Mouse (Mus musculus): Measurements from ENCODE around the gene Herc6. TPM values are rescaled to one million over a fixed set of nuclear protein-coding genes. Genes with fewer than 3 reads are reported as not detected.

Herc6 gene
- polyA plus RNA-seq, 1 experiment from 2014 or later: 3.0 TPM

- Histone ChIP-seq H3K27me3 (ENCODE audit: control insufficient read depth, insufficient read depth, low read length) (no peaks in the 10 kb centered on the region), H3K36me3 (ENCODE audit: control insufficient read depth, insufficient read depth, low read length) (no peaks in the 10 kb centered on the region), H3K4me3 (ENCODE audit: low read length) (no peak overlapping the region), H3K4me1 (ENCODE audit: control insufficient read depth, insufficient read depth, low read length) (no peaks in the 10 kb centered on the region), H3K9ac (ENCODE audit: low read depth, low read length) (no peak overlapping the region), H3K4me2 (replicated peaks; ENCODE audit: low read depth, low read length) (no peak overlapping the region), H3K9me3 (ENCODE audit: control insufficient read depth, low read length) (no peaks in the 10 kb centered on the region), H3K27ac (ENCODE audit: low read depth, low read length) (no peak overlapping the region)
- peak; percentile 69; the same call in 1 of the 2 replicates for ATAC-seq (ENCODE audit: low FRiP score, low TSS enrichment)
- 44% methylated on average over 2 of the region's 2 CpGs for WGBS
These were observed 35.0 kb downstream of the Herc6 start for GRCm38 (mm10) chr6:57615788-57616187.

GRCm38 (mm10) chr6:57639531-57639930, 58.7 kb downstream of the Herc6 start:
- ATAC-seq (ENCODE audit: low FRiP score, low TSS enrichment): no peak
- H3K9ac ChIP-seq (ENCODE audit: low read depth, low read length): no peak overlapping the region
- no peaks in the 10 kb centered on the region for H3K4me1 ChIP-seq (ENCODE audit: control insufficient read depth, insufficient read depth, low read length)
- no peak overlapping the region for H3K27ac ChIP-seq (ENCODE audit: low read depth, low read length)
- no peak overlapping the region for H3K4me2 ChIP-seq (replicated peaks; ENCODE audit: low read depth, low read length)
- no peaks in the 10 kb centered on the region for H3K27me3 ChIP-seq (ENCODE audit: control insufficient read depth, insufficient read depth, low read length)
- H3K9me3 ChIP-seq (ENCODE audit: control insufficient read depth, low read length): no peaks in the 10 kb centered on the region
- 67% methylated on average over 1 of the region's 1 CpGs for WGBS
- no peaks in the 10 kb centered on the region for H3K36me3 ChIP-seq (ENCODE audit: control insufficient read depth, insufficient read depth, low read length)
- H3K4me3 ChIP-seq (ENCODE audit: low read length): no peak overlapping the region

GRCm38 (mm10) chr6:57641789-57642188, 61.0 kb downstream of the Herc6 start:
- no peak overlapping the region for H3K27ac ChIP-seq (ENCODE audit: low read depth, low read length)
- no peak overlapping the region for H3K4me3 ChIP-seq (ENCODE audit: low read length)
- WGBS: 55% methylated on average over 4 of the region's 4 CpGs
- H3K4me1 ChIP-seq (ENCODE audit: control insufficient read depth, insufficient read depth, low read length): no peaks in the 10 kb centered on the region
- no peak overlapping the region for H3K9ac ChIP-seq (ENCODE audit: low read depth, low read length)
- H3K9me3 ChIP-seq (ENCODE audit: control insufficient read depth, low read length): no peaks in the 10 kb centered on the region
- H3K36me3 ChIP-seq (ENCODE audit: control insufficient read depth, insufficient read depth, low read length): no peaks in the 10 kb centered on the region
- H3K4me2 ChIP-seq (replicated peaks; ENCODE audit: low read depth, low read length): no peak overlapping the region
- ATAC-seq (ENCODE audit: low FRiP score, low TSS enrichment): no peak
- no peaks in the 10 kb centered on the region for H3K27me3 ChIP-seq (ENCODE audit: control insufficient read depth, insufficient read depth, low read length)

- Histone ChIP-seq H3K27me3 (ENCODE audit: control insufficient read depth, insufficient read depth, low read length) (no peaks in the 10 kb centered on the region), H3K27ac (ENCODE audit: low read depth, low read length) (no peak overlapping the region), H3K36me3 (ENCODE audit: control insufficient read depth, insufficient read depth, low read length) (no peaks in the 10 kb centered on the region), H3K4me3 (ENCODE audit: low read length) (no peak overlapping the region), H3K4me1 (ENCODE audit: control insufficient read depth, insufficient read depth, low read length) (no peaks in the 10 kb centered on the region), H3K9me3 (ENCODE audit: control insufficient read depth, low read length) (no peaks in the 10 kb centered on the region), H3K4me2 (replicated peaks; ENCODE audit: low read depth, low read length) (no peak overlapping the region), H3K9ac (ENCODE audit: low read depth, low read length) (no peak overlapping the region)
- ATAC-seq (ENCODE audit: low FRiP score, low TSS enrichment): no peak
- 52% methylated on average over 1 of the region's 1 CpGs for WGBS
These were observed 66.5 kb downstream of the Herc6 start for GRCm38 (mm10) chr6:57647256-57647655.

GRCm38 (mm10) chr6:57661295-57661694, 80.5 kb downstream of the Herc6 start:
- 82% methylated on average over 4 of the region's 4 CpGs for WGBS
- H3K27me3 ChIP-seq (ENCODE audit: control insufficient read depth, insufficient read depth, low read length): no peaks in the 10 kb centered on the region
- H3K4me1 ChIP-seq (ENCODE audit: control insufficient read depth, insufficient read depth, low read length): no peaks in the 10 kb centered on the region
- no peaks in the 10 kb centered on the region for H3K9me3 ChIP-seq (ENCODE audit: control insufficient read depth, low read length)
- ATAC-seq (ENCODE audit: low FRiP score, low TSS enrichment): no peak
- no peak overlapping the region for H3K9ac ChIP-seq (ENCODE audit: low read depth, low read length)
- H3K27ac ChIP-seq (ENCODE audit: low read depth, low read length): no peak overlapping the region
- H3K4me2 ChIP-seq (replicated peaks; ENCODE audit: low read depth, low read length): no peak overlapping the region
- no peak overlapping the region for H3K4me3 ChIP-seq (ENCODE audit: low read length)
- no peaks in the 10 kb centered on the region for H3K36me3 ChIP-seq (ENCODE audit: control insufficient read depth, insufficient read depth, low read length)

- Histone ChIP-seq H3K27me3 (ENCODE audit: control insufficient read depth, insufficient read depth, low read length) (no peaks in the 10 kb centered on the region), H3K36me3 (ENCODE audit: control insufficient read depth, insufficient read depth, low read length) (peaks cover 14% of the 10 kb centered on the region), H3K9ac (ENCODE audit: low read depth, low read length) (no peak overlapping the region), H3K4me1 (ENCODE audit: control insufficient read depth, insufficient read depth, low read length) (no peaks in the 10 kb centered on the region), H3K4me2 (replicated peaks; ENCODE audit: low read depth, low read length) (no peak overlapping the region), H3K4me3 (ENCODE audit: low read length) (no peak overlapping the region), H3K9me3 (ENCODE audit: control insufficient read depth, low read length) (peaks cover 2% of the 10 kb centered on the region; the same call in 1 of the 2 replicates), H3K27ac (ENCODE audit: low read depth, low read length) (no peak overlapping the region)
- 96% methylated on average over 1 of the region's 1 CpGs for WGBS
- no peak for ATAC-seq (ENCODE audit: low FRiP score, low TSS enrichment)
These were observed 103.4 kb downstream of the Herc6 start for GRCm38 (mm10) chr6:57684156-57684555.

DNA sequence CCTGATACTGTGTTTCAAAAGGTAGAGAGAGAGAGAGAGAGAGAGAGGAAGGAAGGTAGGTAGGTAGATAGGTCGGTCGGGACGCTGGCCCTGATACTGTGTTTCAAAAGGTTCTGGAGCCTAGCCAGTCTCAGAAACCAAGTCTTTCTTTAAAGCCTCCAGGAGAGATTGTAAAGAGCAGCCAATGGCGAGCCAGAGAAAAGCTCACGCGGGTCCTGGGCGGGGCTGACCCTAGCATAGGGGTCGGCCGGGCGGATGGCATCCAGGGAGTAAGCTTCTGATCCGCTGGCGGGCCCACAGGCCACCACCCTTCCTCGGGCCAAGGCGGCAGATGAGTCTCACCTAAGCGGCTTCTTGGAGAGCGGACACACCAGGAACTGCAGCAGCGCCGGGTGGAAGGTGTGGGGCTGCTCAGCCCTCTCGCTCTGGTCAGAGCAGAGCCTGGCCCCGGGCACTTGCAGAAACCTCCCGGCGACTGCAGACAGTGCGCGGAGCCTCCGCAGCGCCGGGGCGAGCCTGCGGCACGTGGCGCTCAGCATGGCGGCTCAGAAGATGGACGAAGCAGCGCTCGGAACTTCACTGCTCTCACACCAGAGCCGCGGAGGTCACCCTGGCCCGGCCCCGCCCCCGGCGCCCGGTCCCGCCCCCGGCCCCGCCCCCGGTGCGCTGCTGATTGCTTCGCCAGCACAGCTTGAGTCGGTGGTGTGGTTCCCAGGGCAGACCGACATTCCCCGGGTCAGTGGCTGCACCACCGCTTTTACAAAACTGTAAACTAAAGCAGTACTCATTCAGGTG, 110.9 kb downstream of the Herc6 start, which contains the start of gene Pyurf:
TSS of gene Pyurf (minus strand) at position 612 of the 795 bp plus-strand sequence.
- H3K4me1 ChIP-seq (ENCODE audit: control insufficient read depth, insufficient read depth, low read length): no peaks in the 10 kb centered on the region
- H3K27ac ChIP-seq (ENCODE audit: low read depth, low read length): peak within 1 kb of the TSS; percentile 93
- no peaks in the 10 kb centered on the region for H3K9me3 ChIP-seq (ENCODE audit: control insufficient read depth, low read length)
- peak within 1 kb of the TSS; percentile 69 for H3K4me2 ChIP-seq (replicated peaks; ENCODE audit: low read depth, low read length)
- ATAC-seq (ENCODE audit: low FRiP score, low TSS enrichment): peak; percentile 99
- under 1% methylated on average over 50 of the region's 52 CpGs for WGBS
- H3K4me3 ChIP-seq (ENCODE audit: low read length): peak within 1 kb of the TSS; percentile 69
- H3K27me3 ChIP-seq (ENCODE audit: control insufficient read depth, insufficient read depth, low read length): no peaks in the 10 kb centered on the region
- peaks cover 14% of the 10 kb centered on the region for H3K36me3 ChIP-seq (ENCODE audit: control insufficient read depth, insufficient read depth, low read length)
- peak within 1 kb of the TSS; percentile 76 for H3K9ac ChIP-seq (ENCODE audit: low read depth, low read length)

DNA sequence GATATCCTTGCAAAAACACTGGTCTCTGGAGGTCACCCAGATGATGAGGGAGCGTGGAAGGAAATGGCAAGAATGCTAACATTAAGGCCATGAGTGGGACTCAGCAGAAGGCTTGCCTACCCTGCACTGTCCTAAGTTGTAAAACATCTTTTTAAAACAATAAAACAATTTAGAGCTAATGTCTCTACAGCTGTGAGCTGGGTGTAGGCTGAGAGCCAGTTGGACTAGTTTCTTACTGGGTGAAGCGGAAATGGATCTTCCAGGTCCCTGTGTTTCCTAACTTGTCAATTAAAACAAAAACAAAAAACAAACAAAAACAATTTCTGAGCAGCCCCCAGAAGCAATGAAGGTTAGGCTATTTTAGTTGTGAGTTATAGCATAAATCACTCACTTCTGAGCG, 112.3 kb downstream of the Herc6 start:
- no peak overlapping the region for H3K4me2 ChIP-seq (replicated peaks; ENCODE audit: low read depth, low read length)
- H3K9ac ChIP-seq (ENCODE audit: low read depth, low read length): no peak overlapping the region
- no peak overlapping the region for H3K4me3 ChIP-seq (ENCODE audit: low read length)
- no peaks in the 10 kb centered on the region for H3K9me3 ChIP-seq (ENCODE audit: control insufficient read depth, low read length)
- peaks cover 14% of the 10 kb centered on the region for H3K36me3 ChIP-seq (ENCODE audit: control insufficient read depth, insufficient read depth, low read length)
- no peaks in the 10 kb centered on the region for H3K27me3 ChIP-seq (ENCODE audit: control insufficient read depth, insufficient read depth, low read length)
- no peak for ATAC-seq (ENCODE audit: low FRiP score, low TSS enrichment)
- H3K4me1 ChIP-seq (ENCODE audit: control insufficient read depth, insufficient read depth, low read length): no peaks in the 10 kb centered on the region
- WGBS: 75% methylated on average over 3 of the region's 3 CpGs
- H3K27ac ChIP-seq (ENCODE audit: low read depth, low read length): no peak overlapping the region

DNA sequence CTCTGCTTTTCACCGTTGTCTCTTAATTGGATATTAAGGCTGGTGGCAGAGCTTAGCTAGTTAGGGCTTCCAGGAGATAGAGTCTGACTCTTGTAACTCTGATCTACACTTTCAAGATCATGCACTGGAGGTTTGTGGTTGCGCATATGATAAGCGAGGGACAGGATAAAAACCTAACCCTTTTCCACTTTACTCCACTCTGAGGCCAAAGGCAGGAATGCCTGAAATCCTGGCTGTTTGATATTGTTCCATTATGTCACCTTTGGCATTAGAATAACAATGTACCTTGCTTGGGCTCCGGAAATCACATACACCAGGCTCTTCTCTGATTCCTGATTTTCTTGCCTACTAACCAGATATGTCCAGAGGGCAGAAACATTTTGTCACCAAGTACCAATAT, 120.9 kb downstream of the Herc6 start:
- no peak for ATAC-seq (ENCODE audit: low FRiP score, low TSS enrichment)
- H3K27ac ChIP-seq (ENCODE audit: low read depth, low read length): no peak overlapping the region
- H3K4me1 ChIP-seq (ENCODE audit: control insufficient read depth, insufficient read depth, low read length): no peaks in the 10 kb centered on the region
- H3K27me3 ChIP-seq (ENCODE audit: control insufficient read depth, insufficient read depth, low read length): no peaks in the 10 kb centered on the region
- WGBS: 72% methylated on average over 4 of the region's 4 CpGs
- no peak overlapping the region for H3K9ac ChIP-seq (ENCODE audit: low read depth, low read length)
- no peak overlapping the region for H3K4me3 ChIP-seq (ENCODE audit: low read length)
- H3K4me2 ChIP-seq (replicated peaks; ENCODE audit: low read depth, low read length): peak overlapping the region; percentile 67
- no peaks in the 10 kb centered on the region for H3K36me3 ChIP-seq (ENCODE audit: control insufficient read depth, insufficient read depth, low read length)
- H3K9me3 ChIP-seq (ENCODE audit: control insufficient read depth, low read length): no peaks in the 10 kb centered on the region

Data from kidney, embryonic 14.5 days (tissue).